Comparison of ENCODE assay signal across 8 mouse cellular contexts in the genomic region with DNA sequence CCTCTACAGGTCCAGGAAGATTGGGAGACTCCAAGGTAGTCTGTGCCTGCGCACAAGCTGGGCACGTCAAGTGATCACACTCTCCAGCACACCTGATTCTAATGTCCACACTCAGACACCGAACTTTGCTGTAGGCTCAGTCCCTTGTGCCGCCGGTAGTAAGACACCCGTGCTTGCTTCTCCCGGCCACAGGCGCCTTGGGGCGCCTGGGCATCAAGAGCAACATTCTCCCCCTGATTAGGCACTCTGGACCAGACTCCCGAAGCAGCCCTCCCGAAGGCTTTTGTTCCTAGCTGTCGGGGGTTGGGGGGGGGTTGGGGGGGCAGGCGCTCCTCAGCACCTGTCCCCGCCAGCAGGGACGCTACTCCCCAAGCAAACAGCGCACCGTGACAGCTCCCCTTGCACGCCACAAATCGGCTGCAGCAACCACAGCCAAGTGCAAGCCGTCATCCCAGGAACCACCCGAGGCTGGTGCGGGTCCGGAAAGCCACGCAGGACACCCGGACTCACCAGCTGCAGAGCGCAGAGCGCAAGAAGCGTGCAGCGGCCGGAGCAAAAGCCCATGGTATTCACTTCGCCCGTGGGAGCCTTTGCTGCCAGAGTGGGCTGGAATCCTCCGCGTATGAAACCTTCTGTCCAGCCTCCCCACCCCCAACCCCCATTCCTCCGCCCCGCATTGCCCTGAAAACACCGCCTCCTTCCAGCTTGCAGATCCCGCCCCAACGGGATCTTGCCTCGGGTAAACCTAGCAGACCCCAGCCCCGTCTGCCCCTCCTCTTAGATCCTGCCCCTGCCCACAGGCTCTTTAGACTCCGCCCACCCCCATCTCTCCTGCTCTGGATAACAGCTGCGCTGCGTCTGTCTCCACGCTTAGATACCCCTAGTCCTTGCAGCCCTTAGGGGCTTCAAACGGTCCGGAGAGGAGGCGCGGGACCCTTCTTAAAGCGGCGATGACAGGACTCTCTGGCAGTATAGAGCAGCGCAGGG. TPM values are rescaled to one million over a fixed set of nuclear protein-coding genes. Genes with fewer than 3 reads are reported as not detected.
DNase-seq lines count a peak whose midpoint lies in the region; ATAC-seq lines count a peak whose summit lies in the region.

A gene (minus strand): TSS at position 639 of the 987 bp plus-strand sequence.

- H3K9ac ChIP-seq in liver, embryonic 15.5 days, result no peak within 1 kb of the TSS
- H3K9ac ChIP-seq in neural tube, embryonic 15.5 days (replicated peaks), result peak within 1 kb of the TSS; percentile 78

- H3K4me2 ChIP-seq in liver, embryonic 15.5 days, result peak within 1 kb of the TSS; percentile 59
- peak within 1 kb of the TSS; percentile 82 for H3K4me2 ChIP-seq in neural tube, embryonic 15.5 days

- peaks cover 74% of the 10 kb centered on the region for H3K27me3 ChIP-seq in heart, embryonic 10.5 days (ENCODE audit: insufficient read depth, poor library complexity, severe bottlenecking)
- peaks cover 69% of the 10 kb centered on the region for H3K27me3 ChIP-seq in liver, embryonic 15.5 days
- no peaks in the 10 kb centered on the region for H3K27me3 ChIP-seq in neural tube, embryonic 15.5 days (replicated peaks)

- 0 out of 2 replicates have a peak, but pooled peaks have one; percentile 40 for ATAC-seq in liver, embryonic 15.5 days (ENCODE audit: insufficient read depth)
- ATAC-seq in neural tube, embryonic 15.5 days (ENCODE audit: low FRiP score), result peak; percentile 94

- peak within 1 kb of the TSS; percentile 75 for H3K4me3 ChIP-seq in heart, embryonic 10.5 days
- peak within 1 kb of the TSS; percentile 39 for H3K4me3 ChIP-seq in liver, embryonic 15.5 days (replicated peaks)
- peak within 1 kb of the TSS; percentile 65 for H3K4me3 ChIP-seq in neural tube, embryonic 15.5 days (replicated peaks)

- peaks cover 34% of the 10 kb centered on the region for H3K4me1 ChIP-seq in heart, embryonic 10.5 days
- H3K4me1 ChIP-seq in liver, embryonic 15.5 days (replicated peaks), result no peaks in the 10 kb centered on the region
- H3K4me1 ChIP-seq in neural tube, embryonic 15.5 days, result peaks cover 39% of the 10 kb centered on the region

- peak; percentile 8 for DNase-seq in thymus, postnatal 14 days
- DNase-seq in thymus, adult 18-20 months, result no peak
- peak; percentile 90 for DNase-seq in embryo, embryonic 10 days (ENCODE audit: low spot score)
- peak; percentile 87 for DNase-seq in heart, embryonic 10.5 days (ENCODE audit: low spot score)
- peak; percentile 30 to 38 for DNase-seq in kidney, postnatal 25 days
- no peak for DNase-seq in T-cell, adult 2 months (ENCODE audit: low spot score)

- H3K27ac ChIP-seq in heart, embryonic 10.5 days, result peak within 1 kb of the TSS; percentile 81
- no peak within 1 kb of the TSS for H3K27ac ChIP-seq in liver, embryonic 15.5 days (replicated peaks)
- H3K27ac ChIP-seq in neural tube, embryonic 15.5 days (replicated peaks), result peak within 1 kb of the TSS; percentile 92

- under 1% methylated on average over 52 of the region's 52 CpGs for WGBS in heart, embryonic 10.5 days
- WGBS in liver, embryonic 15.5 days (ENCODE audit: insufficient replicate concordance), result 3% methylated on average over 52 of the region's 52 CpGs
- under 1% methylated on average over 52 of the region's 52 CpGs for WGBS in neural tube, embryonic 15.5 days

- no peaks in the 10 kb centered on the region for H3K36me3 ChIP-seq in heart, embryonic 10.5 days
- no peaks in the 10 kb centered on the region for H3K36me3 ChIP-seq in liver, embryonic 15.5 days (replicated peaks)
- H3K36me3 ChIP-seq in neural tube, embryonic 15.5 days, result no peaks in the 10 kb centered on the region

- no peaks in the 10 kb centered on the region for H3K9me3 ChIP-seq in heart, embryonic 10.5 days
- no peaks in the 10 kb centered on the region for H3K9me3 ChIP-seq in liver, embryonic 15.5 days (replicated peaks)
- H3K9me3 ChIP-seq in neural tube, embryonic 15.5 days (replicated peaks), result no peaks in the 10 kb centered on the region

RNA-seq across cellular contexts. Expression of the gene that starts here (rescaled TPM):
- 19.3 and 24.4 TPM in 2 replicates for polyA plus RNA-seq in heart, embryonic 10.5 days (2016; fragmentation: Nextera tagmentation; extraction: Ambion mirVana)
- polyA plus RNA-seq in liver, embryonic 15.5 days (2015; fragmentation: Nextera tagmentation; extraction: Ambion mirVana), result 0.82 and 2.4 TPM in 2 replicates
- polyA plus RNA-seq in neural tube, embryonic 15.5 days (2015; fragmentation: Nextera tagmentation; extraction: Ambion mirVana), result 89.0 and 91.1 TPM in 2 replicates

Comparison
In these comparisons a context has a peak if more than half of its experiments do, and no peak if none do; other contexts are left out.
1. DNase-seq: peak in thymus, postnatal 14 days (single experiment), embryo, embryonic 10 days (single experiment), heart, embryonic 10.5 days (single experiment) and kidney, postnatal 25 days (2 of 2); none in thymus, adult 18-20 months (0 of 2) and T-cell, adult 2 months (single experiment).
2. Peak in every context shown above with its lines, with median percentiles within 50 percentile points of each other: H3K4me3 ChIP-seq.